Comparison of ENCODE assay signal across 7 mouse cellular contexts in the genomic region with DNA sequence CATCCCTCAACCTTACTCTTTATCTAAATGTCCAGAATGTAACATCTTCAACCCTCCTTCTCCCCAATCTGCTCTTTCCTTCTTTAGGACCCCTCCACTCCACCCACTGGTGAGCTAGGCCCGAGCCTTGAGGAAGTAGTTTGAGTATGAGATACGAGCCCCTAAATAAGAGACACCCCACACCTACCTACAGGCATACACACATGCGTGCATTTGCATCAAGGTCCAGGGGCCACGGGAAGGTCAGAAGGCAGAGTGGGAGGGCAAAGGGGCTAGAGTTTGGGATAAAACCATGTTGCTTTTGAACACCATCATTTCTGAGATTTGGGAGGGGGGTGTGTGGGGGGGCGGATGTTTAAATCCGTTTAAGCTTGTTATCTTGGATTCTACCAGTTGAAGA. TPM values are rescaled to one million over a fixed set of nuclear protein-coding genes. Genes with fewer than 3 reads are reported as not detected.
DNase-seq lines count a peak whose midpoint lies in the region; ATAC-seq lines count a peak whose summit lies in the region.

No protein-coding gene starts in this region.

- H3K4me2 ChIP-seq in forebrain, embryonic 15.5 days (replicated peaks) = peak overlapping the region; percentile 95
- H3K4me2 ChIP-seq in liver, embryonic 12.5 days = peak overlapping the region; percentile 68

- peak overlapping the region; percentile 95 for H3K9ac ChIP-seq in forebrain, embryonic 15.5 days (replicated peaks)
- H3K9ac ChIP-seq in liver, embryonic 12.5 days = no peak overlapping the region

- no peaks in the 10 kb centered on the region for H3K27me3 ChIP-seq in forebrain, embryonic 15.5 days
- H3K27me3 ChIP-seq in liver, embryonic 12.5 days (replicated peaks) = peaks cover 95% of the 10 kb centered on the region

- H3K9me3 ChIP-seq in forebrain, embryonic 15.5 days = no peaks in the 10 kb centered on the region
- H3K9me3 ChIP-seq in liver, embryonic 12.5 days (replicated peaks) = no peaks in the 10 kb centered on the region

- peak; percentile 19 for DNase-seq in ovary, postnatal 36 days (ENCODE audit: low spot score)
- DNase-seq in ovary, postnatal 14 days (ENCODE audit: low spot score) = no peak
- peak; percentile 41 for DNase-seq in testis, postnatal 10 days (ENCODE audit: low spot score)
- no peak for DNase-seq in left cerebral cortex, adult 11 months (ENCODE audit: low spot score)
- DNase-seq in adrenal gland, postnatal 4 days (ENCODE audit: low spot score in 2 of 2) = no peak

- WGBS in forebrain, embryonic 15.5 days = 5% methylated on average over 6 of the region's 6 CpGs
- WGBS in liver, embryonic 12.5 days (ENCODE audit: insufficient replicate concordance) = 7% methylated on average over 6 of the region's 6 CpGs

- no peaks in the 10 kb centered on the region for H3K36me3 ChIP-seq in forebrain, embryonic 15.5 days
- H3K36me3 ChIP-seq in liver, embryonic 12.5 days = no peaks in the 10 kb centered on the region

- H3K27ac ChIP-seq in forebrain, embryonic 15.5 days (replicated peaks) = peak overlapping the region; percentile 100
- no peak overlapping the region for H3K27ac ChIP-seq in liver, embryonic 12.5 days

- H3K4me1 ChIP-seq in forebrain, embryonic 15.5 days = peaks cover 52% of the 10 kb centered on the region
- H3K4me1 ChIP-seq in liver, embryonic 12.5 days = peaks cover 6% of the 10 kb centered on the region; the same call in 1 of the 2 replicates

- ATAC-seq in forebrain, embryonic 15.5 days (replicated peaks) = no peak
- no peak for ATAC-seq in liver, embryonic 12.5 days

- H3K4me3 ChIP-seq in forebrain, embryonic 15.5 days = peak overlapping the region; percentile 95
- peak overlapping the region; percentile 54; the same call in 1 of the 2 replicates for H3K4me3 ChIP-seq in liver, embryonic 12.5 days

RNA-seq across cellular contexts. Expression of a gene that starts 2.5 kb away (rescaled TPM):
- polyA plus RNA-seq in forebrain, embryonic 15.5 days (2015; fragmentation: Nextera tagmentation; extraction: Ambion mirVana) = 20.2 and 21.3 TPM in 2 replicates
- 0.57 and 0.99 TPM in 2 replicates for polyA plus RNA-seq in liver, embryonic 12.5 days (2016; fragmentation: Nextera tagmentation; extraction: Ambion mirVana)
- total RNA-seq in adrenal gland, postnatal 4 days (2021) = 1 to 10 TPM; 6.4 to 6.8 TPM

Comparison
In these comparisons a context has a peak if more than half of its experiments do, and no peak if none do; other contexts are left out.
1. DNase-seq: peak in ovary, postnatal 36 days (single experiment) and testis, postnatal 10 days (single experiment); none in ovary, postnatal 14 days (single experiment), left cerebral cortex, adult 11 months (single experiment) and adrenal gland, postnatal 4 days (0 of 2).
2. RNA of a gene that starts 2.5 kb away (polyA plus RNA-seq): 20.2 to 21.3 TPM in forebrain, embryonic 15.5 days; 0.57 to 0.99 TPM in liver, embryonic 12.5 days; every median in the first group is over 10 times any median in the second.